Mouse (Mus musculus): ENCODE results near the gene Hmga1.

Hmga1 gene

GRCm38 (mm10) chr17:27591826-27592564, 35.7 kb downstream of the Hmga1 start:
- no peak for DNase-seq

GRCm38 (mm10) chr17:27592565-27592910, 36.2 kb downstream of the Hmga1 start:
- no peak for DNase-seq

GRCm38 (mm10) chr17:27595659-27596375, 39.5 kb downstream of the Hmga1 start:
- no peak for DNase-seq

GRCm38 (mm10) chr17:27596376-27597190, 40.3 kb downstream of the Hmga1 start:
- no peak for DNase-seq

GRCm38 (mm10) chr17:27600286-27600685, 44.0 kb downstream of the Hmga1 start:
- DNase-seq = no peak

- DNase-seq = peak; percentile 89
Observed at GRCm38 (mm10) chr17:27600869-27601268, 44.6 kb downstream of the Hmga1 start.

- DNase-seq = no peak
Observed at GRCm38 (mm10) chr17:27603036-27603435, 46.7 kb downstream of the Hmga1 start.

GRCm38 (mm10) chr17:27603522-27604234, 47.4 kb downstream of the Hmga1 start:
- peak; percentile 70 for DNase-seq

GRCm38 (mm10) chr17:27609576-27609975, 53.3 kb downstream of the Hmga1 start:
- DNase-seq = no peak

GRCm38 (mm10) chr17:27610679-27611518, 54.6 kb downstream of the Hmga1 start:
- no peak for DNase-seq

- DNase-seq = no peak
Observed at GRCm38 (mm10) chr17:27611519-27611884, 55.2 kb downstream of the Hmga1 start.

- DNase-seq = no peak
Observed at GRCm38 (mm10) chr17:27611994-27612393, 55.7 kb downstream of the Hmga1 start.

- DNase-seq = peak; percentile 69
Observed at GRCm38 (mm10) chr17:27613016-27613415, 56.7 kb downstream of the Hmga1 start.
